Mouse (Mus musculus) C2C12 (cell line): ENCODE results near the gene AA986860. TPM values are rescaled to one million over a fixed set of nuclear protein-coding genes. Genes with fewer than 3 reads are reported as not detected.

Source experiments
- H3K27me3 ChIP-seq: one replicate; pipeline ENCODE4 v1.6.1; 2011; ENCODE audit not compliant: control insufficient read depth, insufficient read depth, insufficient read length
- H3K36me3 ChIP-seq: one replicate; pipeline ENCODE4 v1.6.1; 2011; ENCODE audit not compliant: control insufficient read depth, insufficient read depth
- H3K4me3 ChIP-seq: one replicate; pipeline ENCODE4 v1.5.1; 2011; ENCODE audit warnings: mild to moderate bottlenecking, control low read depth; ENCODE audit not compliant: poor library complexity, insufficient read depth, severe bottlenecking
- H3K79me2 ChIP-seq: one replicate; pipeline ENCODE4 v1.6.1; 2011; ENCODE audit not compliant: control insufficient read depth, insufficient read depth
- H3K79me3 ChIP-seq: one replicate; pipeline ENCODE4 v1.6.1; 2011; ENCODE audit warnings: low read depth, control low read depth
- H3ac ChIP-seq: one replicate; pipeline ENCODE3; 2011; ENCODE audit warnings: low read depth; ENCODE audit not compliant: control insufficient read depth, insufficient read length
- CEBPB ChIP-seq: IDR thresholded peaks from one replicate; pipeline ENCODE4 v1.6.1; 2011; ENCODE audit warnings: low read depth, mild to moderate bottlenecking, control low read depth, moderate library complexity
- CTCF ChIP-seq: IDR thresholded peaks from one replicate; pipeline ENCODE4 v1.5.1; 2011; ENCODE audit not compliant: control insufficient read depth, insufficient read depth, insufficient read length
- FOSL1 ChIP-seq: IDR thresholded peaks from one replicate; pipeline ENCODE4 v1.8.0; 2011; ENCODE audit warnings: mild to moderate bottlenecking, low read length; ENCODE audit not compliant: poor library complexity, insufficient read depth, severe bottlenecking
- MAX ChIP-seq: IDR thresholded peaks from one replicate; pipeline ENCODE4 v1.6.1; 2011; ENCODE audit warnings: mild to moderate bottlenecking, control low read depth
- MYOD1 ChIP-seq: IDR thresholded peaks from one replicate; pipeline ENCODE4 v1.6.1; 2011; ENCODE audit warnings: low read depth; ENCODE audit not compliant: control insufficient read depth, insufficient read length
- MYOG ChIP-seq: IDR thresholded peaks from one replicate; pipeline ENCODE4 v1.6.1; 2011; ENCODE audit not compliant: control insufficient read depth, insufficient read length; ENCODE audit errors: extremely low read depth
- USF1 ChIP-seq: IDR thresholded peaks from one replicate; pipeline ENCODE4 v1.6.1; 2011; ENCODE audit warnings: low read depth, mild to moderate bottlenecking, control low read depth, moderate library complexity
- polyA plus RNA-seq: library from polyadenylated mRNA; unstranded; fragments of >200 nt; fragmentation: generic; extraction: Trizol; gene quantifications from one replicate; pipeline ENCODE4 v1.2.1, GENCODE M21; 2012; ENCODE audit warnings: missing spikeins

Gene AA986860
- polyA plus RNA-seq, 1 experiment: 0.88 TPM

- Histone ChIP-seq H3K79me3 (peaks cover 1% of the 10 kb centered on the region), H3ac (no peak within 1 kb of the TSS), H3K36me3 (peaks cover 2% of the 10 kb centered on the region), H3K27me3 (no peaks in the 10 kb centered on the region), H3K79me2 (peaks cover under 1% of the 10 kb centered on the region), H3K4me3 (no peak within 1 kb of the TSS)
- TF ChIP-seq CTCF (no peak), MAX (no peak), CEBPB (no peak), MYOD1 (no peak), MYOG (no peak)
Measured at GRCm38 (mm10) chr1:130729153-130729552, 2.6 kb upstream of the AA986860 start, which contains the start of gene Pfkfb2. Gene Pfkfb2 (minus strand): TSS chr1:130729253.

DNA sequence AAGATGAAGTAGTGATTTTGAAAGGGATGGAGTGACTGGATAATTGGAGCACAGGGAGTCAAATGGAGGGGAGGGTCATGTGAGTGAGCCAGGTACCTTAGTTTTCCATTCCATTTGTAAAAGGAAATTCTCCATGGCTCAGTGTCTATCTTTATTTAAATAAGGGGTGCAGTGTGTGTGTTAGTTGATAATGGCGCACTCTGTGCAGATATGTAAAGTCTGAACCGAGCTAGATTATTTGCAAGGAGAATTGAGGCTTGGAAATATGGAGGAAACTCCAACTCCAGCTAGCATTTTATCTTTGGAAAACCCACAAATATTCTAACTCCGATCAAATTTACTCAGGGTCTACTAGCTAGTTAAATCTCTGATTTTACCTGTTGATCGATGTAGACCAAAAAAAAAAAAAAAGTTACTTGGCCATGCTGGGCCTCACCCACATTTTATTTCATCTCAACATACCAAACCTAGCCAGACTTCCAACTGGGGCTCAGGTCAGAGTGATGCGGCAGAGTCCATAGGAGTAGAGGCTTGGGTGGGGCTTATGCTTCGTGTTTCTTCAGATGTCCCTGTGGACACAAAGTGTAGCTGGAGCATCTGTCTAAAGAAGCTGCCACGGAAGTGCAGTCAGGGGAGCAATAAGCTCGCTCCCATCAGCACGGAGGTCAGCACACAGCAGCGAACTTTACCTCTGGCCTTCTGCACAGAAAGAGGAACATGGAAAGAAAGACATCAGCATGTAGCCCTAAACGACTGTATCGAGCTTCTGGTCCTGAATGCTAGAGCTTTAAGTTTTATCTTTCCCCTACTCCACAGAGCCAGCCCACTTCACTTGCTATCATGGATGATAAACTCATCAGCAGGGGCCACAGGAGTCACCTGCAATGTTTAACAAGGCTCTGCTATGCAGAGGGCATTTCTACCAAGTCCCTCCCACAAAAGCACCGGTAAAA is 1.2 kb downstream of the AA986860 start:
- Histone ChIP-seq H3K36me3 (no peaks in the 10 kb centered on the region), H3K79me3 (no peaks in the 10 kb centered on the region), H3K4me3 (no peak overlapping the region), H3ac (no peak overlapping the region), H3K27me3 (no peaks in the 10 kb centered on the region), H3K79me2 (no peaks in the 10 kb centered on the region)
- TF ChIP-seq CEBPB (no peak), CTCF (no peak)

DNA sequence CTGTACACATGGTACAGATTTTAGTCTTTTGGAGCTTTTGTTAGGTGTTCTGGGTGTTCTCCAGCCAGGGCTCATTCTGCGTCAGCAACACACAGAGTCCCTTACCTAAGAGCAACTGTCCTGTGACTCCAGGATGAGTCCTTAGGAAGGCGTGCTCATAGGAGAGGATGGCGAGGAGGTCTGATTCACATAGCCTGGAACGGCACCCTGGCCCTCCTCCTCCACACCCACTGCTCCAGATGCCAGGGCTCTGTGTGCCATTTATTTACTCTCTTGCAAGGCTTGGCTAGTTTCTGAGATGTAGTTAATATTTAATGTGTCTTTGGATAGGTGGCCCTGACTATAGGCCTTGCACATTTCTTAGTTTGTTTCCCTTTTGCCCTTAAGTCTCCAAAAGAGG is 1.9 kb downstream of the AA986860 start:
- no peaks in the 10 kb centered on the region for H3K79me3 ChIP-seq
- no peaks in the 10 kb centered on the region for H3K27me3 ChIP-seq
- H3K36me3 ChIP-seq: no peaks in the 10 kb centered on the region
- TF ChIP-seq USF1 (no peak), CTCF (no peak), MYOD1 (no peak), FOSL1 (no peak), MYOG (no peak), MAX (no peak), CEBPB (no peak)
- H3ac ChIP-seq: no peak overlapping the region
- H3K4me3 ChIP-seq: no peak overlapping the region
- H3K79me2 ChIP-seq: no peaks in the 10 kb centered on the region

- Histone ChIP-seq H3K79me2 (no peaks in the 10 kb centered on the region), H3K4me3 (no peak overlapping the region), H3K27me3 (no peaks in the 10 kb centered on the region), H3K79me3 (no peaks in the 10 kb centered on the region), H3ac (no peak overlapping the region), H3K36me3 (no peaks in the 10 kb centered on the region)
- no peak for TF ChIP-seq CEBPB
- TF ChIP-seq MYOD1: no peak
- TF ChIP-seq USF1: no peak
- no peak for TF ChIP-seq MAX
- no peak for TF ChIP-seq FOSL1
- TF ChIP-seq CTCF: no peak
- TF ChIP-seq MYOG: no peak
Measured at GRCm38 (mm10) chr1:130734452-130734851, 2.7 kb downstream of the AA986860 start.

GRCm38 (mm10) chr1:130734852-130735251 is 3.1 kb downstream of the AA986860 start:
- no peaks in the 10 kb centered on the region for H3K27me3 ChIP-seq
- H3K79me3 ChIP-seq: no peaks in the 10 kb centered on the region
- H3K79me2 ChIP-seq: no peaks in the 10 kb centered on the region
- no peak overlapping the region for H3K4me3 ChIP-seq
- H3K36me3 ChIP-seq: no peaks in the 10 kb centered on the region
- TF ChIP-seq MYOD1 (no peak), CEBPB (no peak)
- H3ac ChIP-seq: no peak overlapping the region

DNA sequence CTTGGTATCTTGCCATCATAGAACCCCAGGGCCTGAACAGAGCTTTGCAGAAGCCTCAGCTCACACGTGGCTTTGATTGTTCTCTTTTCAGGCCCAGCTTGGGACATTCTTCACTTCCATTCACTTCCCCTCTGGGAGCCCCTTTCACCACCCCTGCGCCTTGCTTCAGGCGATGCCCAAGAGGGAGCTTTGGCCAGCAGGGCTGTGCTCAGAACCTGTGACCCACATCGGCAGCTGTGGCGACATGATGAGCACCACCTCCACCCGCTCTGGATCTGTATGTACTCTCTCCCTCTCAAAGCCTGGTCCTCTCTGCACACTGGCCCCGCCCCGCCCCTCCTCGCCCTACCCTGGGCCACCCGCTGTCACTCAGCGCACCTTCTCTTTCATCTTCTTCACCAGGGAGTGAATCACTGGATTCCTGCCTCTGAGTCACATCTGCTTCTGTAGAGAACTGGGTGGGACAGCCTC is 5.7 kb downstream of the AA986860 start:
- TF ChIP-seq CEBPB (no peak), MYOG (no peak), FOSL1 (no peak), MAX (no peak), MYOD1 (no peak), CTCF (no peak), USF1 (no peak)
- Histone ChIP-seq H3K36me3 (no peaks in the 10 kb centered on the region), H3K79me3 (no peaks in the 10 kb centered on the region)

More for the DNA sequence above, 5.7 kb downstream of the AA986860 start:
- Histone ChIP-seq H3ac (no peak overlapping the region), H3K27me3 (no peaks in the 10 kb centered on the region), H3K79me2 (no peaks in the 10 kb centered on the region), H3K4me3 (no peak overlapping the region)
